Mouse (Mus musculus) kidney, postnatal 0 days (tissue): ENCODE measurements around the gene Srd5a3. TPM values are rescaled to one million over a fixed set of nuclear protein-coding genes. Genes with fewer than 3 reads are reported as not detected.

Experiments used
- ATAC-seq: fragments of 200-750 bp; cut with Nextera tagmentation; replicated peaks from 2 replicates; pipeline ENCODE4 v1.8.0; 2017; ENCODE audit warnings: low read depth, moderate number of reproducible peaks, moderate TSS enrichment, moderate library complexity; ENCODE audit not compliant: low FRiP score
- DNase-seq: peaks from one replicate; pipeline ENCODE4 v3.0.0-alpha.2; 2016; ENCODE audit warnings: low spot score
- H3K27ac ChIP-seq: fragments of 300-500 bp; sonication (generic); 2 replicates; pipeline ENCODE4 v1.5.1; 2014; ENCODE audit warnings: mild to moderate bottlenecking
- H3K27me3 ChIP-seq: fragments of 300-500 bp; sonication (generic); 2 replicates; pipeline ENCODE4 v1.6.1; 2014; ENCODE audit warnings: low read length, mixed read lengths; ENCODE audit not compliant: insufficient read depth
- H3K36me3 ChIP-seq: fragments of 300-500 bp; sonication (generic); 2 replicates; pipeline ENCODE4 v1.6.1; 2014; ENCODE audit warnings: low read length, mixed read lengths; ENCODE audit not compliant: insufficient read depth
- H3K4me1 ChIP-seq: fragments of 300-500 bp; sonication (generic); replicated peaks from 2 replicates; pipeline ENCODE4 v1.6.1; 2014; ENCODE audit warnings: antibody characterized with exemption, low read length, mixed read lengths; ENCODE audit not compliant: insufficient read depth
- H3K4me2 ChIP-seq: fragments of 300-500 bp; sonication (generic); 2 replicates; pipeline ENCODE4 v1.6.1; 2014; ENCODE audit warnings: mild to moderate bottlenecking, low read length, moderate library complexity, mixed read lengths
- H3K4me3 ChIP-seq: fragments of 300-500 bp; sonication (generic); replicated peaks from 2 replicates; pipeline ENCODE4 v1.5.1; 2014; ENCODE audit warnings: low read depth, low read length
- H3K9ac ChIP-seq: fragments of 300-500 bp; sonication (generic); 2 replicates; pipeline ENCODE4 v1.6.1; 2014; ENCODE audit warnings: low read depth, low read length
- H3K9me3 ChIP-seq: fragments of 300-500 bp; sonication (generic); replicated peaks from 2 replicates; pipeline ENCODE4 v1.6.1; 2016; ENCODE audit warnings: low read length, inconsistent platforms, mixed read lengths
- CTCF ChIP-seq: IDR thresholded peaks from 2 replicates; pipeline ENCODE4 v1.5.1; 2016; ENCODE audit warnings: antibody characterized with exemption, low read depth, mild to moderate bottlenecking, moderate library complexity
- WGBS: fragments of 180-500 bp; shearing (Covaris S2); extraction: QIAGEN DNeasy Blood & Tissue Kit; methylation state at CpG from one replicate; pipeline ENCODE4 v1.1.7; 2014; 5-methylcytosine and 5-hydroxymethylcytosine counted together
- polyA plus RNA-seq: library from polyadenylated mRNA; unstranded; fragments of >200 nt; fragmentation: Nextera tagmentation; extraction: Ambion mirVana; gene quantifications from 2 replicates; pipeline ENCODE4 v1.2.1, GENCODE M21; 2015

Srd5a3 gene
- polyA plus RNA-seq, 1 experiment from 2014 or later: 43.3 TPM

GRCm38 (mm10) chr5:76143356-76143755 lies 3.3 kb downstream of the Srd5a3 start:
- no peak for TF ChIP-seq CTCF
- Histone ChIP-seq H3K9ac (no peak overlapping the region), H3K27me3 (no peaks in the 10 kb centered on the region), H3K36me3 (0 out of 2 replicates have a peak, but pooled peaks cover 4% of the 10 kb centered on the region), H3K4me1 (peaks cover 12% of the 10 kb centered on the region; the same call in 1 of the 2 replicates), H3K4me2 (no peak overlapping the region), H3K27ac (no peak overlapping the region), H3K9me3 (no peaks in the 10 kb centered on the region), H3K4me3 (no peak overlapping the region)
- DNase-seq: no peak
- ATAC-seq: no peak
- 87% methylated on average over 4 of the region's 4 CpGs for WGBS

GRCm38 (mm10) chr5:76146401-76146800 lies 6.3 kb downstream of the Srd5a3 start:
- Histone ChIP-seq H3K9me3 (no peaks in the 10 kb centered on the region), H3K27ac (no peak overlapping the region), H3K27me3 (no peaks in the 10 kb centered on the region), H3K4me2 (no peak overlapping the region), H3K4me1 (peaks cover under 1% of the 10 kb centered on the region; the same call in 1 of the 2 replicates), H3K4me3 (no peak overlapping the region), H3K9ac (no peak overlapping the region), H3K36me3 (peaks cover 22% of the 10 kb centered on the region; the same call in 1 of the 2 replicates)
- ATAC-seq (peak; percentile 43), DNase-seq (no peak)
- TF ChIP-seq CTCF: no peak
- 90% methylated on average over 1 of the region's 1 CpGs for WGBS

- H3K36me3 ChIP-seq: peaks cover 24% of the 10 kb centered on the region; the same call in 1 of the 2 replicates
- no peak for DNase-seq
- no peak overlapping the region for H3K4me3 ChIP-seq
- H3K4me1 ChIP-seq: no peaks in the 10 kb centered on the region
- no peak for ATAC-seq
- no peak overlapping the region for H3K4me2 ChIP-seq
- TF ChIP-seq CTCF: no peak
- no peaks in the 10 kb centered on the region for H3K9me3 ChIP-seq
- 86% methylated on average over 6 of the region's 6 CpGs for WGBS
- no peaks in the 10 kb centered on the region for H3K27me3 ChIP-seq
- H3K9ac ChIP-seq: no peak overlapping the region
- no peak overlapping the region for H3K27ac ChIP-seq
Observed at GRCm38 (mm10) chr5:76149436-76149835, 9.4 kb downstream of the Srd5a3 start.

- no peak overlapping the region for H3K9ac ChIP-seq
- ATAC-seq (no peak), DNase-seq (no peak)
- 93% methylated on average over 6 of the region's 6 CpGs for WGBS
- H3K4me1 ChIP-seq: no peaks in the 10 kb centered on the region
- no peak overlapping the region for H3K27ac ChIP-seq
- H3K27me3 ChIP-seq: no peaks in the 10 kb centered on the region
- H3K4me3 ChIP-seq: no peak overlapping the region
- no peak overlapping the region for H3K4me2 ChIP-seq
- peaks cover 32% of the 10 kb centered on the region; the same call in 1 of the 2 replicates for H3K36me3 ChIP-seq
- H3K9me3 ChIP-seq: no peaks in the 10 kb centered on the region
- no peak for TF ChIP-seq CTCF
Observed at GRCm38 (mm10) chr5:76152956-76153355, 12.9 kb downstream of the Srd5a3 start.

GRCm38 (mm10) chr5:76153430-76153829 lies 13.4 kb downstream of the Srd5a3 start:
- H3K4me1 ChIP-seq: no peaks in the 10 kb centered on the region
- H3K4me3 ChIP-seq: no peak overlapping the region
- H3K27ac ChIP-seq: no peak overlapping the region
- TF ChIP-seq CTCF: no peak
- no peaks in the 10 kb centered on the region for H3K9me3 ChIP-seq
- no peak for ATAC-seq
- WGBS: 95% methylated on average over 11 of the region's 11 CpGs
- H3K9ac ChIP-seq: no peak overlapping the region
- H3K27me3 ChIP-seq: no peaks in the 10 kb centered on the region
- no peak for DNase-seq
- H3K4me2 ChIP-seq: no peak overlapping the region
- peaks cover 32% of the 10 kb centered on the region; the same call in 1 of the 2 replicates for H3K36me3 ChIP-seq

- Histone ChIP-seq H3K9ac (no peak overlapping the region), H3K36me3 (peaks cover 27% of the 10 kb centered on the region; the same call in 1 of the 2 replicates), H3K9me3 (no peaks in the 10 kb centered on the region), H3K4me2 (no peak overlapping the region), H3K4me1 (no peaks in the 10 kb centered on the region), H3K27ac (no peak overlapping the region), H3K4me3 (no peak overlapping the region), H3K27me3 (no peaks in the 10 kb centered on the region)
- no peak for DNase-seq
- ATAC-seq: no peak
- WGBS: 64% methylated on average over 21 of the region's 21 CpGs
- no peak for TF ChIP-seq CTCF
Observed at GRCm38 (mm10) chr5:76154434-76155165, 14.5 kb downstream of the Srd5a3 start.

GRCm38 (mm10) chr5:76159555-76159954 lies 19.5 kb downstream of the Srd5a3 start:
- no peak overlapping the region for H3K4me3 ChIP-seq
- H3K36me3 ChIP-seq: peaks cover 10% of the 10 kb centered on the region; the same call in 1 of the 2 replicates
- WGBS: 64% methylated on average over 6 of the region's 6 CpGs
- no peak overlapping the region for H3K9ac ChIP-seq
- no peak for ATAC-seq
- no peaks in the 10 kb centered on the region for H3K27me3 ChIP-seq
- H3K4me1 ChIP-seq: no peaks in the 10 kb centered on the region
- no peak for DNase-seq
- TF ChIP-seq CTCF: peak; percentile 14; the same call in 1 of the 2 replicates
- H3K4me2 ChIP-seq: no peak overlapping the region
- no peak overlapping the region for H3K27ac ChIP-seq
- no peaks in the 10 kb centered on the region for H3K9me3 ChIP-seq
